Mouse (Mus musculus): ENCODE results near the gene Cdip1.

- TF ChIP-seq CTCF (IDR thresholded peaks at IDR 0.05; ENCODE audit: borderline replicate concordance, insufficient read depth, low read length) (no peak), POLR2A (IDR thresholded peaks at IDR 0.05; ENCODE audit: low read depth, low read length) (no peak)
Measured at GRCm38 (mm10) chr16:4705541-4705940, 84.6 kb downstream of the Cdip1 start.
